Mouse (Mus musculus): ENCODE results near the gene Ltbp2.

Ltbp2 gene

GRCm38 (mm10) chr12:84755008-84755695 lies 121.2 kb downstream of the Ltbp2 start:
- peak; percentile 73 for DNase-seq

GRCm38 (mm10) chr12:84752131-84752977 lies 124.0 kb downstream of the Ltbp2 start:
- no peak for DNase-seq

GRCm38 (mm10) chr12:84750661-84751060 lies 125.7 kb downstream of the Ltbp2 start:
- DNase-seq, result no peak

GRCm38 (mm10) chr12:84748134-84748533 lies 128.2 kb downstream of the Ltbp2 start:
- DNase-seq, result no peak

GRCm38 (mm10) chr12:84745700-84746099 lies 130.6 kb downstream of the Ltbp2 start:
- no peak for DNase-seq

- no peak for DNase-seq
These were observed 132.8 kb downstream of the Ltbp2 start for GRCm38 (mm10) chr12:84743496-84743895.

GRCm38 (mm10) chr12:84733366-84733765 lies 143.0 kb downstream of the Ltbp2 start:
- DNase-seq, result no peak
